Mouse (Mus musculus) brain, embryonic 14.5 days (tissue): Measurements from ENCODE around the gene Pif1.

Source experiments
- CTCF ChIP-seq: fragments of 200-500 bp; IDR thresholded peaks from 2 replicates; pipeline ENCODE4 v1.5.1; 2012; ENCODE audit warnings: inconsistent platforms, mild to moderate bottlenecking, moderate library complexity, borderline replicate concordance; ENCODE audit not compliant: insufficient read depth, insufficient read length; ENCODE audit errors: extremely low read depth
- POLR2A ChIP-seq: fragments of 200-500 bp; IDR thresholded peaks from 2 replicates; pipeline ENCODE4 v1.6.1; 2012; ENCODE audit warnings: mild to moderate bottlenecking, inconsistent platforms, borderline replicate concordance; ENCODE audit not compliant: poor library complexity, insufficient read depth, insufficient read length, severe bottlenecking; ENCODE audit errors: extremely low read depth

- no peak for TF ChIP-seq CTCF
- TF ChIP-seq POLR2A = no peak
These were observed 17.4 kb upstream of the Pif1 start for GRCm38 (mm10) chr9:65569491-65569971.
